Mouse (Mus musculus) cerebellum, adult 9-10 months (tissue): ENCODE data around the gene Gm7982.
"Not testable (repeated sequence)": the region's sequence is repeated elsewhere in the genome, so short reads cannot be mapped to it uniquely, and the experiment has no call there.

ENCODE experiments used
- DNase-seq: peaks from one replicate; pipeline ENCODE4 v3.0.0; 2022

Gm7982 gene

GRCm38 (mm10) chr5:95741714-95742113, at the start of gene Gm7982:
Gene Gm7982 (plus strand): TSS chr5:95742014.
- not testable (repeated sequence) for DNase-seq

DNA sequence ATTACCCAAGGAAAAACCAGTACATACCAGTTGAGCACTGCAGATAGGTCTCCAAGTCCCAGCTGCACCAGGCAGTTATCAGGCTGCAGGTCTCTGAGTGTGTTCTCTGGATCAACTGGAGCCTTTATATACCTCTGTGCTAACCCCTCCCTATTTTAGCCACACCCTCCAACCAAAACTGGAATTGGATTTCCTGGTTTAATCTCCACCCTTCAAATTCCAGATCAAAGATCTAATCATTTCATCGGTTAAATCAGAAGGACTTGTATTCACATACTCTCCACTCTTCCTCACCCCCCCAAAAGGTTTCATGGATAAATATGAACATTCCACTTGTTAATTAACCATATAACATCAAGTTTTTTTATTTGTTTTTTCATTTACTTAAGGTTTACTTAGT, 5.7 kb upstream of the Gm7982 start, which contains the start of gene Gm7978:
Gm7978 (minus strand) TSS at position 101 of the 400 bp plus-strand sequence.
- not testable (repeated sequence) for DNase-seq

GRCm38 (mm10) chr5:95775690-95776089, 33.9 kb downstream of the Gm7982 start, which contains the start of gene E330014E10Rik:
Gene E330014E10Rik (plus strand): TSS chr5:95775990.
- DNase-seq = not testable (repeated sequence)
